Mouse (Mus musculus): ENCODE results near the gene Fanca.
A peak's percentile ranks its signal among the peaks of the same experiment; 100 is the strongest.

DNA sequence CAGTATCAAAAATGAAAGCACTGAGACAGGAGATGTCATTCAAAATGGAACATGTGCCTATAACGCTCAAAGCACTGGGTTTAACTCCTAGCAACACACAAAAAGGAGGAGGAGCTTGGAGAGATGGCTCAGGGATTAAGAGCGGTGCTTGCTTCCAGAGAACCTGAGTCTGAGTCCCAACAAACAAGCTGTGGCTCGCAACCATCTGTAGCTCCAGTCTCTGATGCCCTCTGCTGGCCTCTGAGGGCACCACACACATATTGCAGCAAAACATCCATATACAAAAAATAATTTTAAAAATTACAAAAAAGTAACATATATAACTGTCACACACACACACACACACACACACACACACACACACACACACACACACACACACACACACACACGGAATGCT lies 28.2 kb downstream of the Fanca start:
- TF ChIP-seq CTCF (IDR thresholded peaks at IDR 0.05; ENCODE audit: low read depth) (peak; percentile 77), EP300 (IDR thresholded peaks at IDR 0.05; ENCODE audit: low read depth) (no peak)

All from liver, embryonic 14.5 days (tissue).